ENCODE assay signal across 19 mouse cellular contexts in the genomic region with DNA sequence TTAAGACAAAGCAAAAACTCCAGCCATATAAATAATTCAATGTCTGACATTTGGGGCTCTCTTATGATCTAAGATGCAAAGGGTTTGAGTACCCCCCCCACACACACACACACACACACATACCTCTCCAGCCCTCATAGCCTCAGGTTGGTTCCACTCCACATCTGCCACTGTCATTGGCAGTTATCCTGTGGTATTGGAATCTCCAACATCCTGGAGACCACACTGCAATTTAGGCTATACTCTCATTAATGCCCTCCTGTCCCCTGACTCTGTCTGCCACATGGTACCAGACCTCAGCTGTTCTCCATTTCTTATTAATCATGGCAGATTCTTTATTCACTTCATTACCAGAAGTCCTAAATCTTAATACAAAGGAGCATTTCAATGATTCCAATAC.
"Had no signal": no experiment of that assay in that cellular context is flagged by ENCODE, and none has a peak within 500 bp of the region (broad histone marks: within the 10 kb centered on the region; RNA-seq: fewer than 3 reads in every experiment).

No protein-coding gene starts in this region.

- H3K36me3 ChIP-seq: liver, embryonic 13.5 days; liver, embryonic 15.5 days; lung, embryonic 15.5 days; neural tube, embryonic 13.5 days; stomach, embryonic 15.5 days had no signal

- H3K9me3 ChIP-seq: liver, embryonic 13.5 days; liver, embryonic 15.5 days; lung, embryonic 15.5 days; megakaryocyte, embryonic 14.5 days; neural tube, embryonic 13.5 days; stomach, embryonic 15.5 days had no signal

- H3K27me3 ChIP-seq: liver, embryonic 13.5 days; liver, embryonic 15.5 days; lung, embryonic 15.5 days; megakaryocyte, embryonic 14.5 days; neural tube, embryonic 13.5 days; stomach, embryonic 15.5 days had no signal

- DNase-seq: liver, embryonic 13.5 days; liver, postnatal 0 days; lung, adult 2 months; lung, postnatal 14 days; lung, postnatal 36 days; right cerebral cortex, postnatal 14 days; thymus, adult 2 months; thymus, postnatal 25 days; thymus, postnatal 4 days had no signal

- H3K9ac ChIP-seq: liver, embryonic 13.5 days; liver, embryonic 15.5 days; liver, postnatal 0 days; lung, embryonic 15.5 days; neural tube, embryonic 13.5 days; stomach, embryonic 15.5 days had no signal

- H3K4me1 ChIP-seq: liver, embryonic 13.5 days; liver, embryonic 15.5 days; lung, embryonic 15.5 days; megakaryocyte, embryonic 14.5 days; stomach, embryonic 15.5 days had no signal

- H3K4me3 ChIP-seq: liver, embryonic 13.5 days; liver, embryonic 15.5 days; lung, embryonic 15.5 days; megakaryocyte, embryonic 14.5 days; neural tube, embryonic 13.5 days; stomach, embryonic 15.5 days had no signal

- ATAC-seq: liver, postnatal 0 days; lung, postnatal 0 days had no signal

- H3K4me2 ChIP-seq: liver, embryonic 11.5 days; liver, embryonic 13.5 days; liver, embryonic 15.5 days; lung, embryonic 15.5 days; midbrain, embryonic 11.5 days; neural tube, embryonic 13.5 days; stomach, embryonic 15.5 days had no signal

- H3K27ac ChIP-seq: liver, embryonic 13.5 days; liver, embryonic 15.5 days; lung, embryonic 15.5 days; macrophage; neural tube, embryonic 13.5 days; stomach, embryonic 15.5 days; stomach, postnatal 0 days had no signal
